Mouse (Mus musculus): ENCODE results near the gene Zfp64. TPM values are rescaled to one million over a fixed set of nuclear protein-coding genes. Genes with fewer than 3 reads are reported as not detected.

Gene Zfp64
- polyA plus RNA-seq, 1 experiment from 2014 or later: 31.7 TPM

DNA sequence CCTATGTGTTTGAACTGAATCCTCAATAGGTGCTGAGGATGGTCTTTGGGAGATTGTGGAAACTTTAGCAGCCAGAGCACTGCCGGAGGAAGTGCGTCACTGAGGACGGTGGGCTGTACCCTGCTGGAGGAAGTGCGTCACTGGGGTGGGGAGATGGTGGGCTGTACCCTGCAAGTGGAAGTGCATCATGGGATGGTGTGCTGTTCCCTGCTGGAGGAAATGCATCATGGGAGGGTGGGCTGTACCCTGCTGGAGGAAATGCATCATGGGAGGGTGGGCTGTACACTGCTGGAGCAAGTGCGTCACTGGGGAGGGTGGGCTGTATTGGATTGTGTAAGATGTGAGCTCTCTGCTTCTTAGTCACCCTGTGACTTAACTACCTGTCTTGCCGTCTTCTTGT, 25.5 kb upstream of the Zfp64 start:
- Histone ChIP-seq H3K4me1 (replicated peaks; ENCODE audit: control insufficient read depth, insufficient read depth, low read length) (no peaks in the 10 kb centered on the region), H3K9ac (ENCODE audit: low read length) (no peak overlapping the region), H3K4me2 (ENCODE audit: low read depth, low read length) (0 out of 2 replicates have a peak overlapping the region, but pooled peaks have one; percentile 3), H3K27me3 (ENCODE audit: control insufficient read depth, insufficient read depth, low read depth, low read length) (no peaks in the 10 kb centered on the region), H3K9me3 (ENCODE audit: control insufficient read depth, low read length) (0 out of 2 replicates have a peak, but pooled peaks cover 2% of the 10 kb centered on the region), H3K27ac (ENCODE audit: low read length) (no peak overlapping the region), H3K4me3 (ENCODE audit: low read length) (no peak overlapping the region), H3K36me3 (ENCODE audit: control insufficient read depth, insufficient read depth, low read length) (no peaks in the 10 kb centered on the region)
- WGBS: 52% methylated on average over 6 of the region's 6 CpGs
- peak; percentile 76 for ATAC-seq (ENCODE audit: low read depth)

DNA sequence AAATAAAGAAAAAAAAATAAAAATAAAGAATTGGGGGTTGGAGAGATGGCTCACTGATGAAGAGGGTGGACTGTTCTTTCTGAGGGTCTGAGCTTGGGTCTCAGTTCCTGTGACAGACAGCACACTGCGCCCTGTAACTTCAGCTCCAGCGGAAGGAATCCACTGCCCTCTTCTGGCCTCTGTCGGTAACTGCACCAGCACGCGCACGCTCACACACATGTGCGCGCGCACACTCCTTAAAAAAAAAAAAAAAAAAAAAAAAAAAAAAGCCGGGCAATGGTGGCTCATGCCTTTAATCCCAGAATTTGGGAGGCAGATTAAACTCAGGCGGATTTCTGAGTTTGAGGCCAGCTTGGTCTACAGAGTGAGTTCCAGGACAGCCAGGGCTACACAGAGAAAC, 24.4 kb upstream of the Zfp64 start:
- H3K36me3 ChIP-seq (ENCODE audit: control insufficient read depth, insufficient read depth, low read length): no peaks in the 10 kb centered on the region
- no peak overlapping the region for H3K9ac ChIP-seq (ENCODE audit: low read length)
- H3K4me1 ChIP-seq (replicated peaks; ENCODE audit: control insufficient read depth, insufficient read depth, low read length): no peaks in the 10 kb centered on the region
- no peak overlapping the region for H3K4me2 ChIP-seq (ENCODE audit: low read depth, low read length)
- no peak overlapping the region for H3K27ac ChIP-seq (ENCODE audit: low read length)
- 57% methylated on average over 11 of the region's 11 CpGs for WGBS
- H3K27me3 ChIP-seq (ENCODE audit: control insufficient read depth, insufficient read depth, low read depth, low read length): no peaks in the 10 kb centered on the region
- H3K4me3 ChIP-seq (ENCODE audit: low read length): no peak overlapping the region
- no peak for ATAC-seq (ENCODE audit: low read depth)
- H3K9me3 ChIP-seq (ENCODE audit: control insufficient read depth, low read length): no peaks in the 10 kb centered on the region

DNA sequence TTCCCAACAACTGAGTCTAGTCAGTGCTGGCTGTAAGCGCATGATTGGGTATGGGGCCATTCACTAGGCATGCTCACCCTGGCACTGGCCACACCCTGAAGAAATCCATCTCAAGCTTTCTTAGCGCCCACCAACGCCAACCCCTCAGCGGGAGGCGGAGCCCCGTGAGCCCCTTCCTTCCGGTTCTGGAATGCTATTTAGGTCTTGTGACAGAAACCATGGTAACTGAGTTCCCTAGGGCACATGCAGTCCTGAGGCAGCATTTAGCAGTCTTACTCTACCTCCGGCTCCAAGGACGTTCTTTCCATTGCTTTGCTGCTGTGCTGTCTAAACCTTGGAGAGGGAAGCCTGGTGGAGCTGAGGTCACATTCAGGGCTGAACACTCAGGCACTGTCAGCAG, 22.6 kb upstream of the Zfp64 start:
- H3K36me3 ChIP-seq (ENCODE audit: control insufficient read depth, insufficient read depth, low read length): no peaks in the 10 kb centered on the region
- H3K4me2 ChIP-seq (ENCODE audit: low read depth, low read length): no peak overlapping the region
- H3K9ac ChIP-seq (ENCODE audit: low read length): no peak overlapping the region
- H3K9me3 ChIP-seq (ENCODE audit: control insufficient read depth, low read length): no peaks in the 10 kb centered on the region
- WGBS: 42% methylated on average over 9 of the region's 9 CpGs
- no peak overlapping the region for H3K4me3 ChIP-seq (ENCODE audit: low read length)
- ATAC-seq (ENCODE audit: low read depth): no peak
- H3K27me3 ChIP-seq (ENCODE audit: control insufficient read depth, insufficient read depth, low read depth, low read length): no peaks in the 10 kb centered on the region
- no peaks in the 10 kb centered on the region for H3K4me1 ChIP-seq (replicated peaks; ENCODE audit: control insufficient read depth, insufficient read depth, low read length)
- no peak overlapping the region for H3K27ac ChIP-seq (ENCODE audit: low read length)

DNA sequence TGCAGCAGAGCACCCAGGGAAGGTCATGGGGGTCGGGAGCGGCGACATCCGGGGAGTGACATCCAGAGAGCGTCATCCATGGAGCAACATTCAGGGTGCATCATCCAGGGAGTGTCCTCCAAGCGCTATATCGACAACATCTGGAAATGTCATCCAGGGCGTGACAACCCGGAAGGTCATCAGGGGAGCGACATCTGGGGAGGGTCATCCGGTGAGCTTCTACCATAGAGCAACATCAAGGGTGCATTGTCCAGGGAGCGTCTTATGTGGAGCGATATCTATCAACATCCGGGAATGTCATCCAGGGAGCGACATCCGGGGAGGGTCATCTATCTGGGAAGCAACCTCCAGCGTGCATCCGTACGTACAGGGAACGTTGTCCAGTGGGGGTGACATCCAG, 14.7 kb upstream of the Zfp64 start:
- H3K27me3 ChIP-seq (ENCODE audit: control insufficient read depth, insufficient read depth, low read depth, low read length): no peaks in the 10 kb centered on the region
- H3K36me3 ChIP-seq (ENCODE audit: control insufficient read depth, insufficient read depth, low read length): no peaks in the 10 kb centered on the region
- WGBS: 93% methylated on average over 20 of the region's 20 CpGs
- no peaks in the 10 kb centered on the region for H3K4me1 ChIP-seq (replicated peaks; ENCODE audit: control insufficient read depth, insufficient read depth, low read length)
- 0 out of 2 replicates have a peak, but pooled peaks cover 3% of the 10 kb centered on the region for H3K9me3 ChIP-seq (ENCODE audit: control insufficient read depth, low read length)
- H3K4me3 ChIP-seq (ENCODE audit: low read length): no peak overlapping the region
- no peak overlapping the region for H3K27ac ChIP-seq (ENCODE audit: low read length)
- H3K9ac ChIP-seq (ENCODE audit: low read length): no peak overlapping the region
- H3K4me2 ChIP-seq (ENCODE audit: low read depth, low read length): no peak overlapping the region
- no peak for ATAC-seq (ENCODE audit: low read depth)

DNA sequence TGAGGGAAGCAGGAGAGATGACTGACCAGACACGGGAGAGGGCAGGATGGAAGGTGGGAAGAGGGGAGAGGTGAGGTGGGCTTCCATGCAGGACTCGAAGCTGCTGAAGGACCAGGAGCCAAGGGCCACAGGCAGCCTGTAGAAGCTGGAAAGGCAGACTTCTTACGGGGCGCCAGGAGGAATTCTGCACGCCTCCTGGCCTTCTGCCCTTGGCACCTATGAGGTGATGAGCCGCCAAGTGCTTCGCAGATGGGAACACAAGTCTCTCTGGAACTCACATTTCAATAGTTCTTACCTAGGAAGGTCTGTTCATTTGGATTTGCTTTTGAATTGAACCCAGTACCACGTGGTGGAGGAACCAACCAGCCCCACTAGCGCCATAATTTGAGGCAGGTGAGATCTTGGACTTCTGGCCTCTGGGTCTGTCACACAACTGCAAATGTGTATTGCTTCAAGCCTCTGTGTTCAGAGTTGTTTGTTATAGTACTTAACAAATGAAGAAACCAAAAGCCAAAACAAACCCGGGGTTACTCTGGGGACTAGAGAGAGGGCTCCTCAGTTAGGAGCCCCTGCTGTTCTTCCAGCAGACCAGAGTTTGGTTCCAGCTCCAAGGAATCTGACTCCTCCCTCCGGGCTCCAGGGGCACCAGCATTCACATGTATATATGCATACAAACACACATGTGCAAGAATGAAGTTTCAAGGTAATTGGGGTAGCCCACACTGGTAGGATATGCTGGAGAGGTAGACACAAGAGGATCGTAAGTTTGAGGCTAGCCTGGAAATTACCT, 12.9 kb upstream of the Zfp64 start:
- Histone ChIP-seq H3K4me3 (ENCODE audit: low read length) (no peak overlapping the region), H3K36me3 (ENCODE audit: control insufficient read depth, insufficient read depth, low read length) (no peaks in the 10 kb centered on the region), H3K9me3 (ENCODE audit: control insufficient read depth, low read length) (0 out of 2 replicates have a peak, but pooled peaks cover 3% of the 10 kb centered on the region), H3K27ac (ENCODE audit: low read length) (no peak overlapping the region), H3K27me3 (ENCODE audit: control insufficient read depth, insufficient read depth, low read depth, low read length) (no peaks in the 10 kb centered on the region), H3K9ac (ENCODE audit: low read length) (no peak overlapping the region), H3K4me1 (replicated peaks; ENCODE audit: control insufficient read depth, insufficient read depth, low read length) (no peaks in the 10 kb centered on the region), H3K4me2 (ENCODE audit: low read depth, low read length) (no peak overlapping the region)
- 76% methylated on average over 12 of the region's 12 CpGs for WGBS
- ATAC-seq (ENCODE audit: low read depth): no peak

DNA sequence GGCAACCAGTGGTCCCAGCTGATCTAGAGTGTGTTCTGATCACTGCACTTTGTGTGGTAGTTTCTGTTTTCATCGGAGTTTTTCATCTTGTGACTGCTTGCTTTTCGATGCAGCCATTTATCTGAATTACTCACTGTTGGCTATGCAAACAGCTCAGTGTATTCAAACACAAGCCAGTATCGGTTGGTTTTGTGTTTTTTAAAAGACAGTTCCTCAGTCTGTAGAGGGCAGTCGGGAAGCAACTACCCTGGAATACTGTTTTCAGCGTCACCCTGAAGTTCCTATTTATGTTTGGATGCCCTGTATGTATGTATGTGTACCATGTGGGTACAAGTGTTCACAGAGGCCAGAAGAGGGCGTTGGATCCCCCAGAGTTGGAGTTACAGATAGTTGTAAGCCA, 11.1 kb upstream of the Zfp64 start:
- no peak for ATAC-seq (ENCODE audit: low read depth)
- WGBS: 65% methylated on average over 6 of the region's 6 CpGs
- Histone ChIP-seq H3K27ac (ENCODE audit: low read length) (no peak overlapping the region), H3K9me3 (ENCODE audit: control insufficient read depth, low read length) (0 out of 2 replicates have a peak, but pooled peaks cover 3% of the 10 kb centered on the region), H3K9ac (ENCODE audit: low read length) (no peak overlapping the region), H3K27me3 (ENCODE audit: control insufficient read depth, insufficient read depth, low read depth, low read length) (no peaks in the 10 kb centered on the region), H3K36me3 (ENCODE audit: control insufficient read depth, insufficient read depth, low read length) (no peaks in the 10 kb centered on the region), H3K4me1 (replicated peaks; ENCODE audit: control insufficient read depth, insufficient read depth, low read length) (no peaks in the 10 kb centered on the region), H3K4me2 (ENCODE audit: low read depth, low read length) (no peak overlapping the region), H3K4me3 (ENCODE audit: low read length) (no peak overlapping the region)

DNA sequence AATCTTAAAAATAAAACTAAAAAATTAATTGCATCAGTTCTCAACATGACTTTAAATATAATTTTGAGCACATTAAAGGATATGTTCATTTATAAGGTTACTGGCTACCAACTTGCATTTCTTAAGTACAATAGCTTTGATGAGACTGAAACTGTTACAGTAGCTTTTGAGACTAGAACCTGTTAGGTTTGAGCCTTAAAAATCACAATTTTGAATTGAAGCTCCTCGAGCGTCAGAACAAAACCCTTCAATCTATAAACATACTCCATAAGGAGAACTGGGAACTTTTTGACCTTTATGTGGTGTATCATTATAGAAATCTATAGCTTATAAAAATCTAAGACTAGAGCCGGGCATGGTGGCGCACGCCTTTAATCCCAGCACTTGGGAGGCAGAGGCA, 9.5 kb upstream of the Zfp64 start:
- no peaks in the 10 kb centered on the region for H3K27me3 ChIP-seq (ENCODE audit: control insufficient read depth, insufficient read depth, low read depth, low read length)
- H3K27ac ChIP-seq (ENCODE audit: low read length): no peak overlapping the region
- H3K4me3 ChIP-seq (ENCODE audit: low read length): no peak overlapping the region
- WGBS: 95% methylated on average over 5 of the region's 5 CpGs
- H3K9ac ChIP-seq (ENCODE audit: low read length): no peak overlapping the region
- H3K9me3 ChIP-seq (ENCODE audit: control insufficient read depth, low read length): 0 out of 2 replicates have a peak, but pooled peaks cover 3% of the 10 kb centered on the region
- H3K4me1 ChIP-seq (replicated peaks; ENCODE audit: control insufficient read depth, insufficient read depth, low read length): no peaks in the 10 kb centered on the region
- H3K36me3 ChIP-seq (ENCODE audit: control insufficient read depth, insufficient read depth, low read length): no peaks in the 10 kb centered on the region
- ATAC-seq (ENCODE audit: low read depth): no peak
- H3K4me2 ChIP-seq (ENCODE audit: low read depth, low read length): no peak overlapping the region

DNA sequence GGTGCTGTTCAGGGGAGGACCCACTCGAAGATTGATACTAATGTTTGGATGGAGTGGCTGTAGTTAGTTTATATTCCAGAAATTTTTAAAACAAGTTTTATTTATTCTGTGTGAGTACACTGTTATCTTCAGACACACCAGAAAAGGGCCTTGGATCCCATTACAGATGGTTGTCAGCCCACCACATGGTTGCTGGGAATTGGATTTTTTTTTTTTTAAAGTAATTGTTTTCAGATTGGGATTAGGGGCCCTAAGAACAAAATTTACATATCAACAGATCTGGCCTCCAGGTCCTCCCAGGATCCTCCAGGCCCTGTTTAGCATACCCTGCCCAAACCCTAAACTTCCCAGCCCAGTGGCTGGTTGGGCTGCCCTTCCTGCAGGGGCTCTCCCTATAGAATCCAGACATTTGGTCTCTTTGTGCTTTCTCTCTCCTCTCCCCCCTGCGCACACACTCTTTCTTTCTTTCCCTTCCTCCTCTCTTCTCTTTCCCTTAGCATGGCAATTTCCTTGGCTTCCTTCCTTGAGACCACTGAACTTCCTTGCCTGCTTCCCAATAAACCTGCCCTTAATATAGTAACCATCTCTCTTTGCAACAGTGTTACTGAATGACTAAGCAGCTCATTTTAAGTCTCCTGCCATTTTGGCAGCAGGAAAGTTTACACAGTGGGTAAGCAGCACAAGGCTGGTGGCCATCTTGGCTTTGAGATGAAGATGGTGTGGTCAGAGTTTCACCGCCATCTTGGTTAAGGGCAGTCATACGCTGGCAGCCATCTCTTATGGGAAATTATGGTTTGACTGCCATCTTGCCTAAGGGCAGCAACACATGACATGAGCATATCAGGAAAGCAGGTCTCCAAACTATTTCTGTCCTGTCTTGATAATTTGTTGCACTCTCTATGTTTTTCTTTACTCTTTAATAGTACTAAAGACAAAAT, 6.6 kb upstream of the Zfp64 start:
- Histone ChIP-seq H3K9me3 (ENCODE audit: control insufficient read depth, low read length) (0 out of 2 replicates have a peak, but pooled peaks cover 3% of the 10 kb centered on the region), H3K4me2 (ENCODE audit: low read depth, low read length) (no peak overlapping the region), H3K27me3 (ENCODE audit: control insufficient read depth, insufficient read depth, low read depth, low read length) (no peaks in the 10 kb centered on the region), H3K27ac (ENCODE audit: low read length) (no peak overlapping the region), H3K4me3 (ENCODE audit: low read length) (no peak overlapping the region), H3K9ac (ENCODE audit: low read length) (no peak overlapping the region), H3K36me3 (ENCODE audit: control insufficient read depth, insufficient read depth, low read length) (no peaks in the 10 kb centered on the region), H3K4me1 (replicated peaks; ENCODE audit: control insufficient read depth, insufficient read depth, low read length) (no peaks in the 10 kb centered on the region)
- 87% methylated on average over 4 of the region's 4 CpGs for WGBS
- ATAC-seq (ENCODE audit: low read depth): no peak

- Histone ChIP-seq H3K36me3 (ENCODE audit: control insufficient read depth, insufficient read depth, low read length) (no peaks in the 10 kb centered on the region), H3K4me2 (ENCODE audit: low read depth, low read length) (no peak overlapping the region), H3K27me3 (ENCODE audit: control insufficient read depth, insufficient read depth, low read depth, low read length) (no peaks in the 10 kb centered on the region), H3K4me1 (replicated peaks; ENCODE audit: control insufficient read depth, insufficient read depth, low read length) (peaks cover 1% of the 10 kb centered on the region; the same call in 1 of the 2 replicates), H3K9me3 (ENCODE audit: control insufficient read depth, low read length) (0 out of 2 replicates have a peak, but pooled peaks cover 1% of the 10 kb centered on the region), H3K4me3 (ENCODE audit: low read length) (no peak overlapping the region), H3K27ac (ENCODE audit: low read length) (no peak overlapping the region), H3K9ac (ENCODE audit: low read length) (no peak overlapping the region)
- 81% methylated on average over 3 of the region's 3 CpGs for WGBS
- ATAC-seq (ENCODE audit: low read depth): no peak
Measured at GRCm38 (mm10) chr2:168960814-168961213, 5.4 kb upstream of the Zfp64 start.
